In genomic region chr14:33939117-33939516, GRCm38 (mm10) we compare ENCODE assay signal across 8 mouse cellular contexts. TPM values are rescaled to one million over a fixed set of nuclear protein-coding genes. Genes with fewer than 3 reads are reported as not detected.
DNase-seq lines count a peak whose midpoint lies in the region; ATAC-seq and TF ChIP-seq lines count a peak whose summit lies in the region.

No protein-coding gene starts in this region.

- no peaks in the 10 kb centered on the region; the same call in 1 of the 2 replicates for H3K9me3 ChIP-seq in kidney, embryonic 14.5 days (ENCODE audit: control insufficient read depth, low read length)
- H3K9me3 ChIP-seq in intestine, embryonic 14.5 days (ENCODE audit: control insufficient read depth, low read length), result no peaks in the 10 kb centered on the region
- H3K9me3 ChIP-seq in midbrain, embryonic 13.5 days, result no peaks in the 10 kb centered on the region

- no peak overlapping the region for H3K4me3 ChIP-seq in kidney, adult 2 months (ENCODE audit: insufficient read depth, low read depth, low read length)
- H3K4me3 ChIP-seq in kidney, embryonic 14.5 days (ENCODE audit: low read length), result no peak overlapping the region
- peak overlapping the region; percentile 38 for H3K4me3 ChIP-seq in gastrocnemius, adult 2 months
- H3K4me3 ChIP-seq in intestine, embryonic 14.5 days (ENCODE audit: low read depth, low read length), result no peak overlapping the region
- no peak overlapping the region for H3K4me3 ChIP-seq in midbrain, embryonic 13.5 days (replicated peaks)

- H3K27ac ChIP-seq in kidney, adult 2 months (ENCODE audit: insufficient read depth, low read depth, low read length), result no peak overlapping the region
- no peak overlapping the region for H3K27ac ChIP-seq in kidney, embryonic 14.5 days (ENCODE audit: low read depth, low read length)
- no peak overlapping the region for H3K27ac ChIP-seq in gastrocnemius, adult 2 months
- no peak overlapping the region for H3K27ac ChIP-seq in intestine, embryonic 14.5 days (ENCODE audit: low read depth)
- H3K27ac ChIP-seq in midbrain, embryonic 13.5 days, result no peak overlapping the region

- WGBS in kidney, adult 2 months, result 33% methylated on average over 9 of the region's 9 CpGs
- WGBS in kidney, embryonic 14.5 days, result 29% methylated on average over 9 of the region's 9 CpGs
- 27% methylated on average over 9 of the region's 9 CpGs for WGBS in intestine, embryonic 14.5 days
- 34% methylated on average over 9 of the region's 9 CpGs for WGBS in midbrain, embryonic 13.5 days

- H3K27me3 ChIP-seq in kidney, adult 2 months (replicated peaks; ENCODE audit: control insufficient read depth, insufficient read depth, low read length), result no peaks in the 10 kb centered on the region
- H3K27me3 ChIP-seq in kidney, embryonic 14.5 days (ENCODE audit: control insufficient read depth, insufficient read depth, low read length), result no peaks in the 10 kb centered on the region
- 0 out of 2 replicates have a peak, but pooled peaks cover 2% of the 10 kb centered on the region for H3K27me3 ChIP-seq in intestine, embryonic 14.5 days (replicated peaks; ENCODE audit: control insufficient read depth, insufficient read depth, low read length)
- no peaks in the 10 kb centered on the region for H3K27me3 ChIP-seq in midbrain, embryonic 13.5 days

- DNase-seq in kidney, adult 2 months, result peak; percentile 46
- peak; percentile 74 to 77 for DNase-seq in cerebellum, postnatal 36 days
- DNase-seq in gastrocnemius, adult 2 months, result peak; percentile 63
- peak; percentile 90 for DNase-seq in intestine, embryonic 14.5 days (ENCODE audit: low spot score)
- peak; percentile 66 to 67 for DNase-seq in left cerebral cortex, postnatal 36 days (ENCODE audit: low spot score in 2 of 2)
- peak; percentile 17 for DNase-seq in telencephalon, adult 2 months (ENCODE audit: low read depth, low spot score)

- H3K4me2 ChIP-seq in kidney, embryonic 14.5 days (replicated peaks; ENCODE audit: low read depth, low read length), result no peak overlapping the region; the same call in 1 of the 2 replicates
- peak overlapping the region; percentile 26; the same call in 1 of the 2 replicates for H3K4me2 ChIP-seq in intestine, embryonic 14.5 days (ENCODE audit: low read length)
- H3K4me2 ChIP-seq in midbrain, embryonic 13.5 days (replicated peaks), result peak overlapping the region; percentile 29; the same call in 1 of the 2 replicates

- ATAC-seq in kidney, embryonic 14.5 days (ENCODE audit: low FRiP score, low TSS enrichment), result no peak
- ATAC-seq in intestine, embryonic 14.5 days (replicated peaks; ENCODE audit: low FRiP score, low TSS enrichment, low read depth), result peak; percentile 60; the same call in 1 of the 2 replicates
- ATAC-seq in midbrain, embryonic 13.5 days, result 0 out of 2 replicates have a peak, but pooled peaks have one; percentile 52

- peak; percentile 79 for TF ChIP-seq CTCF in kidney, adult 2 months (conservative IDR thresholded peaks at IDR 0.05; ENCODE audit: insufficient read depth, insufficient read length, low read depth, low read length)
- peak; percentile 75 for TF ChIP-seq CTCF in gastrocnemius, adult 2 months (IDR thresholded peaks at IDR 0.05)

- intact Hi-C loops in gastrocnemius, adult 2 months (cut with DNase I), result no loop called here
- intact Hi-C loops in left cerebral cortex, postnatal 36 days (cut with DNase I), result no loop called here

- TF ChIP-seq POLR2A in kidney, adult 2 months (IDR thresholded peaks at IDR 0.05; ENCODE audit: low read depth, low read length), result no peak

- no peaks in the 10 kb centered on the region for H3K4me1 ChIP-seq in kidney, adult 2 months (ENCODE audit: control insufficient read depth, insufficient read depth, low read length)
- no peaks in the 10 kb centered on the region for H3K4me1 ChIP-seq in kidney, embryonic 14.5 days (ENCODE audit: control insufficient read depth, insufficient read depth, low read length)
- no peaks in the 10 kb centered on the region for H3K4me1 ChIP-seq in intestine, embryonic 14.5 days (replicated peaks; ENCODE audit: control insufficient read depth, insufficient read depth, low read length)
- no peaks in the 10 kb centered on the region for H3K4me1 ChIP-seq in midbrain, embryonic 13.5 days (replicated peaks)

- H3K36me3 ChIP-seq in kidney, adult 2 months (ENCODE audit: control insufficient read depth, insufficient read depth, low read length), result no peaks in the 10 kb centered on the region
- no peaks in the 10 kb centered on the region for H3K36me3 ChIP-seq in kidney, embryonic 14.5 days (ENCODE audit: control insufficient read depth, insufficient read depth, low read length)
- H3K36me3 ChIP-seq in intestine, embryonic 14.5 days (ENCODE audit: control insufficient read depth, insufficient read depth, low read length), result no peaks in the 10 kb centered on the region
- H3K36me3 ChIP-seq in midbrain, embryonic 13.5 days, result no peaks in the 10 kb centered on the region

- H3K9ac ChIP-seq in kidney, embryonic 14.5 days (ENCODE audit: low read depth, low read length), result no peak overlapping the region
- H3K9ac ChIP-seq in intestine, embryonic 14.5 days (ENCODE audit: low read length), result no peak overlapping the region
- no peak overlapping the region for H3K9ac ChIP-seq in midbrain, embryonic 13.5 days (replicated peaks)

RNA-seq across cellular contexts. Expression of gene Gdf2, which starts 1.7 kb away (rescaled TPM):
- not detected in 2 replicates for polyA plus RNA-seq in kidney, adult 2 months (2012; rRNA removed)
- polyA plus RNA-seq in kidney, embryonic 14.5 days (2014; fragmentation: Nextera tagmentation; extraction: Ambion mirVana), result not detected in 2 replicates
- not detected for total RNA-seq in gastrocnemius, adult 2 months (2021)
- 0.05 TPM in 2 replicates for polyA plus RNA-seq in intestine, embryonic 14.5 days (2014; fragmentation: Nextera tagmentation; extraction: Ambion mirVana)
- total RNA-seq in left cerebral cortex, postnatal 36 days (2021), result not detected
- not detected in 2 replicates for polyA plus RNA-seq in midbrain, embryonic 13.5 days (2015; fragmentation: Nextera tagmentation; extraction: Ambion mirVana)

RNA-seq across cellular contexts. Expression of gene Rbp3, which starts 14.7 kb away (rescaled TPM):
- polyA plus RNA-seq in kidney, adult 2 months (2012; rRNA removed), result not detected in 2 replicates
- polyA plus RNA-seq in kidney, embryonic 14.5 days (2014; fragmentation: Nextera tagmentation; extraction: Ambion mirVana), result not detected in 2 replicates
- not detected for total RNA-seq in gastrocnemius, adult 2 months (2021)
- not detected in 2 replicates for polyA plus RNA-seq in intestine, embryonic 14.5 days (2014; fragmentation: Nextera tagmentation; extraction: Ambion mirVana)
- under 1 TPM in 1 of 2 experiments, not detected in 1; 0.05 TPM for total RNA-seq in left cerebral cortex, postnatal 36 days (2021)
- polyA plus RNA-seq in midbrain, embryonic 13.5 days (2015; fragmentation: Nextera tagmentation; extraction: Ambion mirVana), result not detected in 2 replicates

RNA-seq across cellular contexts. Expression of gene Gdf10, which starts 15.7 kb away (rescaled TPM):
- 8.9 and 11.8 TPM in 2 replicates for polyA plus RNA-seq in kidney, adult 2 months (2012; rRNA removed)
- polyA plus RNA-seq in kidney, embryonic 14.5 days (2014; fragmentation: Nextera tagmentation; extraction: Ambion mirVana), result 0.79 and 0.88 TPM in 2 replicates
- total RNA-seq in gastrocnemius, adult 2 months (2021), result 1 to 10 TPM; 1.1 to 1.9 TPM
- polyA plus RNA-seq in intestine, embryonic 14.5 days (2014; fragmentation: Nextera tagmentation; extraction: Ambion mirVana), result 8.8 and 9.4 TPM in 2 replicates
- total RNA-seq in left cerebral cortex, postnatal 36 days (2021), result 1 to 10 TPM; 3.7 TPM
- polyA plus RNA-seq in midbrain, embryonic 13.5 days (2015; fragmentation: Nextera tagmentation; extraction: Ambion mirVana), result 1.1 and 1.8 TPM in 2 replicates

RNA-seq across cellular contexts. Expression of gene Zfp488, which starts 39.4 kb away (rescaled TPM):
- not detected in 2 replicates for polyA plus RNA-seq in kidney, adult 2 months (2012; rRNA removed)
- polyA plus RNA-seq in kidney, embryonic 14.5 days (2014; fragmentation: Nextera tagmentation; extraction: Ambion mirVana), result not detected in 2 replicates
- not detected for total RNA-seq in gastrocnemius, adult 2 months (2021)
- polyA plus RNA-seq in intestine, embryonic 14.5 days (2014; fragmentation: Nextera tagmentation; extraction: Ambion mirVana), result 0.50 and 0.60 TPM in 2 replicates
- total RNA-seq in left cerebral cortex, postnatal 36 days (2021), result 1 to 10 TPM; 3.7 to 4.0 TPM
- 0.46 and 0.54 TPM in 2 replicates for polyA plus RNA-seq in midbrain, embryonic 13.5 days (2015; fragmentation: Nextera tagmentation; extraction: Ambion mirVana)

Comparison
In these comparisons a context has a peak if more than half of its experiments do, and no peak if none do; other contexts are left out.
1. DNase-seq: peak in every context shown above with its lines; median percentile 90 in intestine, embryonic 14.5 days; 76 in cerebellum, postnatal 36 days; 66 in left cerebral cortex, postnatal 36 days; 63 in gastrocnemius, adult 2 months; 46 in kidney, adult 2 months; 17 in telencephalon, adult 2 months.